Mouse (Mus musculus): Measurements from ENCODE around the gene Pnpla1. TPM values are rescaled to one million over a fixed set of nuclear protein-coding genes. Genes with fewer than 3 reads are reported as not detected.
"Not testable (repeated sequence)": the region's sequence is repeated elsewhere in the genome, so short reads cannot be mapped to it uniquely, and the experiment has no call there.

The Pnpla1 gene
- total RNA-seq (2021), result under 1 TPM; 0.38 to 0.42 TPM

GRCm38 (mm10) chr17:28858205-28858604, at the start of gene Pnpla1:
Gene Pnpla1, plus strand, starts transcription at chr17:28858411.
- no peak for DNase-seq

- no peak for DNase-seq
Measured at GRCm38 (mm10) chr17:28808714-28809113, 49.5 kb upstream of the Pnpla1 start.

DNA sequence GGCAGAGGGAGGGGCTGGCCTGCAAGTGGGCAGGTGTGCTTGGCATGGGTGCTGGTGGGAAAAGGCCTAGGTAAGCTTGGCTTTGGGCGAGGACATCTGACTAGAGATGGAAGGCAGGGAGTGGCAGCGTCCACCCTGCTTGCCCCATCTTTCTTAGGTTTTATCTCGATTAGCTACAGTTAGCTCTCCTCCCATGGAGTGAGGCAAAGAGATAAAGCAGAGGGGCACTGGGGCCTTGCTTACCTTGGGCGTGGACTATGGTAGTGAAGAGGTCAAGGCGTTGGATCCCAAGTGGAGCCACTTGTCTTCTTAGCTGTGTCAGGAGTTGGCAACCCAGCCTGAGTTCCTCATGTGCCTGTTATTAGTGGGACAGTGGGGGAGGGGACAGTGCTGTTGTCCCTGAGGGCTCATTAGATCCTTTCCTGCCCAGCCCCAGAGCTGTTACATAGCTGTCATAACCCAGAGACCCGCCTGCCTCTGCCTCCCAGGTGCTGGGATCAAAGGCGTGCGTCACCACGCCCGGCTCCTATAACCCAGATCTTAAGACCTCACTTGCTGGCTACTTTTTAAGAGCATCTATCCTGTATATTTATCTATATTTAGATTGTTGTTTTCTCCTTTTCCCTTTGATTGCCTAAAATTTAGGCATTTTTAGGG, 48.9 kb upstream of the Pnpla1 start:
- no peak for DNase-seq

- DNase-seq, result no peak
Measured at GRCm38 (mm10) chr17:28812345-28812744, 45.9 kb upstream of the Pnpla1 start.

GRCm38 (mm10) chr17:28814529-28815097, 43.6 kb upstream of the Pnpla1 start:
- DNase-seq, result no peak

- no peak for DNase-seq
Measured at GRCm38 (mm10) chr17:28815384-28816004, 42.7 kb upstream of the Pnpla1 start.

- not testable (repeated sequence) for DNase-seq
Measured at GRCm38 (mm10) chr17:28816326-28816725, 41.9 kb upstream of the Pnpla1 start.

- no peak for DNase-seq
Measured at GRCm38 (mm10) chr17:28816875-28817811, 41.1 kb upstream of the Pnpla1 start.

GRCm38 (mm10) chr17:28820189-28820588, 38.0 kb upstream of the Pnpla1 start:
- no peak for DNase-seq

- peak in 1 of 2 experiments; percentile 24 for DNase-seq
Measured at GRCm38 (mm10) chr17:28823004-28823745, 35.0 kb upstream of the Pnpla1 start.

DNA sequence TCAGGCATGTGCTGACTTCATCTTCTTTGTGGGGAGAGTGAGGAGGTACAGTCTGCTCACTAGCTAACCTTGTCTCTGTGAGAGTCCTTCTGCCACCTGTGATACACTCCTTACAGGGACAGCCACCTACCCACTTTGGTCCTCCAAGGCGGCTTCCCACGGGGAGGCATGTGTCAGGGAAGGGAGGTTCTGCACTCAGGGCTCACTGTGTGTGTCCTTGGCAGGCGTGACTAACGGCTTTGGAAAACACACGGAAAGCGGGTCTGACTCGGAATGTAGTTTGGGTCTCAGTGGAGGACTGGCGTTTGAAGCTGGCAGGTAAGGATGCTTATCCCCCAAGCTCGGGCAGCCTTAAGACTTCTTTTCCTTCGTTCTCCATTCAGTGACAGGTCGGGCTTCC, 34.5 kb upstream of the Pnpla1 start:
- no peak for DNase-seq

DNA sequence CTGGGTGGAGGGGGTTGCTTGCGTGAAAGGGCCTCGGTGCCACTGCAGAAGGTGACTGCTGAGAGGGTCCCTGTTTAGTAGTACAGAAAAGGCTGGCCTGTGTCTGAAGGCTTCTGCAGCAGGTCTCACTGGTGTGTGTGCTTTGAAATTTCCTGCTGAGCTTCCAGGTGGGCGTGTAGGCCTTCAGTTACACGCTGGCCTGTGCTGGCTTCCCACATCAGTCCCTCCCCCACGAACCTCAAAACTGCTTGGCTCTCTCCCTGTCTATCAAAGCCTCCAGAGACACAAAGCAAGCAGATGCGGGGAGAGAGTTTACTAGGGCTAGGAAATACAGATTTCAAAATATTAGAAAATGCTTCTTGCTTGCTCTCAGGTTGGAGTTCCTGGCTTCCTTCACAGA, 33.3 kb upstream of the Pnpla1 start:
- DNase-seq, result peak in 1 of 2 experiments; percentile 19

GRCm38 (mm10) chr17:28825359-28826041, 32.7 kb upstream of the Pnpla1 start:
- DNase-seq, result no peak

- DNase-seq, result no peak
Measured at GRCm38 (mm10) chr17:28827665-28828231, 30.5 kb upstream of the Pnpla1 start.

DNA sequence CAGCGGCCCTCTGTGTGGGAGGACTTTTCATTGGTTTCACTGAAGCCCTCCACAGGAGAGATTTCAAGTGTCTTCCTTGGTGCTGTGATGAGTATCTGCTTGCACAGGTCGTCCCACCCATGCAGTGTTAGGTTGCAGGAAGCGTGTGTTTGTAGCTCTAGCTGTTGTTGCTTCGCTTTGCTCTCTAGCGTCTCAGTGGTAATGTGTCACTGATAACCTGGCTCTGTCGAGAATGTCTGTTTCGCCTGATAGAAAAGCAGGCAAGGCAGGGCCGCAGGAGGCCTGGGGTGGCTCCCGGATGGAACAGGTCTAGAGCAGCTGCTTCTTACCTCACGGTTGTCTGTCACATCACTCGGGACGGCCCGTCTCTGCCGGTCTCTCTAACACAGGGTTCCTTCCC, 29.1 kb upstream of the Pnpla1 start:
- DNase-seq, result no peak

- no peak for DNase-seq
Measured at GRCm38 (mm10) chr17:28831065-28831464, 27.1 kb upstream of the Pnpla1 start.

GRCm38 (mm10) chr17:28832040-28832439, 26.2 kb upstream of the Pnpla1 start:
- DNase-seq, result no peak

DNA sequence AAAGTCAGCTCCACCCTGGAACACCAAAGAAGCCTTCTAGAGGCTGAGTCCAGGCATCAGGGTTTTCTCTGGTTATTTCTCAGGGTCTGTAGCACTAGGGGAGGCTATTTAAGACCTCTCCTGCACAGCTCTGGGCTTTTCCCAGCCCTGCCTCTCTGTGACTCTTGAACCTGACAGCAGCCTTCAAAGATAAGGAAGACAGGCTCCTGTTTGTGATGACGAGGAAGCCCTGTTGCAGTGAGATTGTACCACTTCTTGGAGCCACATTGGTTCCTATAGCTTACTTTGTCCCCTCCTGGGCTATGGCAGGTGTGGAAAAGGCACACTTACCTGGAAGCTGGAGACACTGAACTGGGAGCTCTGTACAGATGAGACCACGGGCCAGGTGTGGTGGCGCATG, 25.3 kb upstream of the Pnpla1 start:
- DNase-seq, result no peak

DNA sequence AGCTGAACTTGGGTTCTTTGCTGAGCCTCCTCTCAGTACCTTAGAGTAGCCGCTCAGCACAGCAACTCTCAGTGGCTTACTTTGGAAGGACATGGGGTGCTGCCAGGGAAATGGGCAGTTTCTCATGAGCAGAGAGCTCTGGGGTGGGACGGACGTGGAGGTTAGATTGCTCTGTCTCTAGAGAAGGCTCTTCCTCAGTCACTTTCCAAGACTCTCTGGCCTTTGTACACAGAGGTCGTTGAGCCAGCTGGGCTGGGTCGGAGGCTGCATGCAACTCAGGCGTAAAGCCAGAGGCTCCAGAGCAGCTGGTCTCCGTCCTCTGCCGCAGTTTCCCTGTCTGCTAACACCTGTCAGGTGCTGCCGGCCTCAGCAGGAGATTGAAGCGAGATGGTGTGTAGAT, 23.5 kb upstream of the Pnpla1 start:
- DNase-seq, result no peak

DNA sequence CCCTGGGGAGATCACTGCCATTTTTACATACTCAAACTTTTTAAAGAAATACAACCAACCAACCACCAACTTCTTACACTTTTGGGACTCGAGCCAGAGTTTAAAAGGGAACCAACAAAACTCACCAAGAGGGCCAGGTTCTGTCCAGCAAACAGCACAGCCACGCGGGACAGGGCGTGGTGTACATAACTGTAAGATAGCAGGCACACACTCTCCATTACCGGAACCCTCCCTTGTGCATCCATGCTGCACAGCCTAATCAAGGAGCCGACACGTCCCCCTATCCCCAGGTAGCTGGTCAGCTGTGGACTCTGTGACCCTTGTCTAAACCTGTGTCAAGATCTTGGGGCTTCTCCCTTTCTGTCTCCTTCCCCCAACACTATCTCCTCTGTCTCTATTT, 20.4 kb upstream of the Pnpla1 start:
- no peak for DNase-seq

DNA sequence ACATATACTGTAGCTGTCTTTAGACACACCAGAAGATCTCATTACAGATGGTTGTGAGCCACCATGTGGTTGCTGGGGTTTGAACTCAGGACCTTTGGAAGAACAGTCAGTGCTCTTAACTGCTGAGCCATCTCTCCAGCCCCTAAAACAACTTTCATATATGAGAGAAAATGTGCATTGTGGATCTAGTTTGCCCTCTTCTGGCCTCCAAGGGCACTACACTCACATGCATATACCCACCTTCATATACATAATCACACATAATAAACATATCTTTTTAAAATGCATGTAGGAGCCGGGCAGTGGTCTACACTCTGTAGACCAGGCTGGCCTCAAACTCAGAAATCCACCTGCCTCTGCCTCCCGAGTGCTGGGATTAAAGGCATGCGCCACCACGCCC, 16.3 kb upstream of the Pnpla1 start:
- DNase-seq, result not testable (repeated sequence)

Data from layer of hippocampus, postnatal 36 days (tissue).